Mouse (Mus musculus) stomach, embryonic 14.5 days (tissue): ENCODE measurements around the gene Cd300c2. TPM values are rescaled to one million over a fixed set of nuclear protein-coding genes. Genes with fewer than 3 reads are reported as not detected.
"Not testable (repeated sequence)": the region's sequence is repeated elsewhere in the genome, so short reads cannot be mapped to it uniquely, and the experiment has no call there.

Experiments
- ATAC-seq: fragments of 200-750 bp; cut with Nextera tagmentation; 2 replicates; pipeline ENCODE4 v1.8.0; 2017; ENCODE audit warnings: low read depth, moderate TSS enrichment; ENCODE audit not compliant: insufficient number of reproducible peaks, insufficient read depth, low FRiP score
- H3K27ac ChIP-seq: fragments of 300-500 bp; sonication (generic); 2 replicates; pipeline ENCODE4 v1.5.1; 2014; ENCODE audit warnings: mild to moderate bottlenecking, low read length, moderate library complexity, mixed read lengths
- H3K27me3 ChIP-seq: fragments of 300-500 bp; sonication (generic); 2 replicates; pipeline ENCODE4 v1.6.1; 2014; ENCODE audit warnings: low read length, control low read depth, mixed read lengths; ENCODE audit not compliant: control insufficient read depth, insufficient read depth
- H3K36me3 ChIP-seq: fragments of 300-500 bp; sonication (generic); 2 replicates; pipeline ENCODE4 v1.6.1; 2014; ENCODE audit warnings: mild to moderate bottlenecking, control low read depth, low read length, moderate library complexity, mixed read lengths; ENCODE audit not compliant: control insufficient read depth, insufficient read depth
- H3K4me1 ChIP-seq: fragments of 300-500 bp; sonication (generic); 2 replicates; pipeline ENCODE4 v1.6.1; 2014; ENCODE audit warnings: low read length, control low read depth, mixed read lengths; ENCODE audit not compliant: control insufficient read depth, insufficient read depth
- H3K4me2 ChIP-seq: fragments of 300-500 bp; sonication (generic); replicated peaks from 2 replicates; pipeline ENCODE4 v1.6.1; 2014; ENCODE audit warnings: low read depth, low read length, control low read depth
- H3K4me3 ChIP-seq: fragments of 300-500 bp; sonication (generic); 2 replicates; pipeline ENCODE4 v1.5.1; 2014; ENCODE audit warnings: low read depth, low read length, control low read depth
- H3K9ac ChIP-seq: fragments of 300-500 bp; sonication (generic); replicated peaks from 2 replicates; pipeline ENCODE4 v1.6.1; 2014; ENCODE audit warnings: low read depth, mild to moderate bottlenecking, control low read depth, low read length, moderate library complexity, mixed read lengths
- H3K9me3 ChIP-seq: fragments of 300-500 bp; sonication (generic); 2 replicates; pipeline ENCODE4 v1.6.1; 2016; ENCODE audit warnings: low read depth, low read length, control low read depth; ENCODE audit not compliant: control insufficient read depth
- WGBS: fragments of 180-500 bp; shearing (Covaris S2); extraction: QIAGEN DNeasy Blood & Tissue Kit; methylation state at CpG from one replicate; pipeline ENCODE4 v1.1.7; 2014; 5-methylcytosine and 5-hydroxymethylcytosine counted together
- polyA plus RNA-seq: library from polyadenylated mRNA; unstranded; fragments of >200 nt; fragmentation: Nextera tagmentation; extraction: Ambion mirVana; gene quantifications from 2 replicates; pipeline ENCODE4 v1.2.1, GENCODE M21; 2014

Cd300c2 gene
- polyA plus RNA-seq, result 1.8 and 2.9 TPM in 2 replicates

DNA sequence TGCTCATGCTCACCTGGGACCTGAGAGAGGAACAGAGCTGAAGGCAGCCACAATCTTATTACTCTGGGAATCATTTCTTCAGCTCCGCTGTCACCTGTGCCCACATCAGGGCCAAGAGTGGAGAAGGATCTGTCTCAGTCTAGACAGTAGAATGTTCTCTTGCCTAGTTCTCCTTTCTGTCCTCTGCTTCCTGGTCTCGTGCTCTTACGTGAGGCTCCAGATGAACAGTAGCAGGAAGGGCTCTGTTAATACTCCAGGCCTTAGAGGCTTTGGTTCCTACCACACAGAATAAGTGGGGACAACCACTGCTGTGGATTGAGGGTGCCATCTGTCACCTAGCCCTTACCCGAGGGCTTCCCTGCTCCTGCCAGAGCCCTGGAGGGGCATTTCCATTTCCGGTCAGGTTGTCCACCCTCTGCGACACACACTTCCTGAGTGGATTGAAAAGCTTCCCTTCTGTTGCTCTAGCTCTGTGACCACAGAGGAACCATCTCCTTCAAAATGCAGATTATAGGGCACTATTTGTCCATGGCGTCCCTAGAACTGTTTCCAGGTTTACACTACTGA is at the start of gene Cd300c2:
Cd300c2 (minus strand) TSS at position 407 of the 567 bp plus-strand sequence.
- Histone ChIP-seq H3K27me3 (no peaks in the 10 kb centered on the region), H3K4me1 (no peaks in the 10 kb centered on the region), H3K27ac (no peak within 1 kb of the TSS), H3K9me3 (no peaks in the 10 kb centered on the region), H3K4me3 (no peak within 1 kb of the TSS), H3K9ac (no peak within 1 kb of the TSS), H3K4me2 (no peak within 1 kb of the TSS), H3K36me3 (no peaks in the 10 kb centered on the region)
- 77% methylated on average over 7 of the region's 7 CpGs for WGBS
- no peak for ATAC-seq

GRCm38 (mm10) chr11:115049282-115049895 is 47.7 kb upstream of the Cd300c2 start:
- 49% methylated on average over 3 of the region's 3 CpGs for whole genome bisulfite sequencing
- no peaks in the 10 kb centered on the region for H3K27me3 ChIP-seq
- no peak for ATAC-seq
- H3K9me3 ChIP-seq, result no peaks in the 10 kb centered on the region
- H3K27ac ChIP-seq, result no peak overlapping the region
- H3K4me2 ChIP-seq, result no peak overlapping the region
- H3K4me3 ChIP-seq, result no peak overlapping the region
- H3K4me1 ChIP-seq, result no peaks in the 10 kb centered on the region
- H3K36me3 ChIP-seq, result no peaks in the 10 kb centered on the region
- H3K9ac ChIP-seq, result no peak overlapping the region

DNA sequence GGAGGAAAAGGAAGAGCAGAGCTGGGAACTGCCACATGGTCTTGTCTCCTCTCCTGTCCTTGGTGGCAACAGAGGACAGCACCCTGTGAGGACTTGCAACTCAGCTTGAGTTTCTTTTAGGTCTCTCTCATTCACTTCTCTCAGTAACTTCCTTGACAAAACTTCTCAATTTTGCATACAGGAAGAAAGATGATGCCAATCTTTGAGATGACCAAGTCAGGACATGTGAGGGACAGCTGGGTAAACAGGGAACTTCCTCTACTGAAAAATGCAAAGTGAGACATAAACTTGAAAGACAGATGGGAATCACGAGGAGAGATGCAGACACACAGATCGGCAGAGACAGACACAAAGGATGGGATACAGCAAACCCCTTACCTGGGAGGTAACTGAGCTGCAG is 46.6 kb upstream of the Cd300c2 start, which contains the start of gene Cd300ld3:
Cd300ld3 (minus strand) TSS at position 151 of the 400 bp plus-strand sequence.
- Histone ChIP-seq H3K4me3 (no peak within 1 kb of the TSS), H3K9ac (no peak within 1 kb of the TSS), H3K27me3 (no peaks in the 10 kb centered on the region), H3K27ac (no peak within 1 kb of the TSS), H3K4me2 (no peak within 1 kb of the TSS), H3K9me3 (no peaks in the 10 kb centered on the region), H3K4me1 (no peaks in the 10 kb centered on the region), H3K36me3 (no peaks in the 10 kb centered on the region)
- no peak for ATAC-seq
- 66% methylated on average over 2 of the region's 2 CpGs for WGBS

DNA sequence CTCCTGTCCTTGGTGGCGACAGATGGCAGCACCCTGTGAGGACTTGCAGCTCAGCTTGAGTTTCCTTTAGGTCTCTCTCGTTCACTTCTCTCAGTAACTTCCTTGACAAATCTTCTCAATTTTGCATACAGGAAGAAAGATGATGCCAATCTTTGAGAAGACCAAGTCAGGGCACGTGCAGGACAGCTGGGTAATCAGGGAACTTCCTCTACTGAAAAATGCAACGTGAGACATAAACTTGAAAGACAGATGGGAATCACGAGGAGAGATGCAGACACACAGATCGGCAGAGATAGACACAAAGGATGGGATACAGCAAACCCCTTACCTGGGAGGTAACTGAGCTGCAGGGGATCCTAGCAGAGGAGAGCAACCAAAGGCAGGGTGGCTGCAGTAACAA is 36.0 kb upstream of the Cd300c2 start, which contains the start of gene Cd300ld5:
Cd300ld5 (minus strand) TSS at position 101 of the 400 bp plus-strand sequence.
- H3K9me3 ChIP-seq, H3K36me3 ChIP-seq, H3K4me2 ChIP-seq, H3K9ac ChIP-seq, H3K27ac ChIP-seq, H3K4me1 ChIP-seq, H3K4me3 ChIP-seq, H3K27me3 ChIP-seq, ATAC-seq: not testable (repeated sequence)
- no CpG with 5 or more reads among the region's 6 CpGs for WGBS

GRCm38 (mm10) chr11:115026912-115027311 is 25.2 kb upstream of the Cd300c2 start, which contains the start of gene Cd300ld4:
Cd300ld4 (minus strand) TSS chr11:115027012.
- not testable (repeated sequence) for H3K4me1 ChIP-seq, ATAC-seq, H3K9ac ChIP-seq, H3K36me3 ChIP-seq, H3K4me3 ChIP-seq, H3K27me3 ChIP-seq, H3K4me2 ChIP-seq, H3K27ac ChIP-seq, H3K9me3 ChIP-seq
- WGBS, result no CpG with 5 or more reads among the region's 6 CpGs

DNA sequence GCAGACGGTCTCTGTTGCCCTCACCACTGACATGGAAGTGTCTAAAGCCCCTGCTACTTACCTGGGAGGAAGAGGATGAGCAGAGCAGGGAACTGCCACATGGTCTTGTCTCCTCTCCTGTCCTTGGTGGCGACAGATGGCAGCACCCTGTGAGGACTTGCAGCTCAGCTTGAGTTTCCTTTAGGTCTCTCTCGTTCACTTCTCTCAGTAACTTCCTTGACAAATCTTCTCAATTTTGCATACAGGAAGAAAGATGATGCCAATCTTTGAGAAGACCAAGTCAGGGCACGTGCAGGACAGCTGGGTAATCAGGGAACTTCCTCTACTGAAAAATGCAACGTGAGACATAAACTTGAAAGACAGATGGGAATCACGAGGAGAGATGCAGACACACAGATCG is 14.4 kb upstream of the Cd300c2 start, which contains the start of gene Cd300ld2:
Cd300ld2 (minus strand) TSS at position 101 of the 400 bp plus-strand sequence.
- not testable (repeated sequence) for H3K4me3 ChIP-seq, ATAC-seq
- no CpG with 5 or more reads among the region's 7 CpGs for WGBS

GRCm38 (mm10) chr11:115004070-115004469 is 2.4 kb upstream of the Cd300c2 start:
- Histone ChIP-seq H3K27me3 (no peaks in the 10 kb centered on the region), H3K9me3 (no peaks in the 10 kb centered on the region), H3K27ac (no peak overlapping the region), H3K4me3 (no peak overlapping the region), H3K9ac (no peak overlapping the region), H3K4me1 (no peaks in the 10 kb centered on the region), H3K4me2 (no peak overlapping the region), H3K36me3 (no peaks in the 10 kb centered on the region)
- 79% methylated on average over 5 of the region's 5 CpGs for WGBS
- ATAC-seq, result no peak

More for the DNA sequence above, 14.4 kb upstream of the Cd300c2 start, which contains the start of gene Cd300ld2:
- H3K27me3 ChIP-seq, H3K4me2 ChIP-seq, H3K4me1 ChIP-seq, H3K9me3 ChIP-seq, H3K9ac ChIP-seq, H3K27ac ChIP-seq, H3K36me3 ChIP-seq: not testable (repeated sequence)

GRCm38 (mm10) chr11:114989793-114990192 is 11.9 kb downstream of the Cd300c2 start, which contains the start of gene Cd300ld:
Cd300ld (minus strand) TSS chr11:114989922.
- Histone ChIP-seq H3K27ac (no peak within 1 kb of the TSS), H3K27me3 (no peaks in the 10 kb centered on the region), H3K4me2 (no peak within 1 kb of the TSS), H3K9ac (no peak within 1 kb of the TSS), H3K4me3 (no peak within 1 kb of the TSS), H3K4me1 (no peaks in the 10 kb centered on the region), H3K36me3 (no peaks in the 10 kb centered on the region), H3K9me3 (no peaks in the 10 kb centered on the region)
- WGBS, result 72% methylated on average over 4 of the region's 4 CpGs
- ATAC-seq, result no peak
